Comparison of ENCODE assay signal across 24 mouse cellular contexts in genomic region chr1:137669849-137670248, GRCm38 (mm10).
DNase-seq lines count a peak whose midpoint lies in the region; TF ChIP-seq lines count a peak whose summit lies in the region.
"Had no signal": no experiment of that assay in that cellular context is flagged by ENCODE, and none has a peak within 500 bp of the region (broad histone marks: within the 10 kb centered on the region; RNA-seq: fewer than 3 reads in every experiment).

No protein-coding gene starts in this region.

- no peak overlapping the region for H3K4me3 ChIP-seq in cortical plate, adult 2 months (ENCODE audit: insufficient read depth, low read length)
- H3K4me3 ChIP-seq in midbrain, embryonic 10.5 days, result no peak overlapping the region
- H3K4me3 ChIP-seq: embryonic facial prominence, embryonic 15.5 days; forebrain, embryonic 15.5 days; hindbrain, embryonic 15.5 days; intestine, embryonic 15.5 days; limb, embryonic 15.5 days; megakaryocyte, embryonic 14.5 days; midbrain, embryonic 15.5 days; myocyte had no signal

- no peaks in the 10 kb centered on the region for H3K36me3 ChIP-seq in midbrain, embryonic 10.5 days
- H3K36me3 ChIP-seq: embryonic facial prominence, embryonic 15.5 days; forebrain, embryonic 15.5 days; hindbrain, embryonic 15.5 days; intestine, embryonic 15.5 days; limb, embryonic 15.5 days; midbrain, embryonic 15.5 days had no signal

- H3K27ac ChIP-seq in cortical plate, adult 2 months (ENCODE audit: insufficient read depth, low read length), result 0 out of 2 replicates have a peak overlapping the region, but pooled peaks have one; percentile 39
- H3K27ac ChIP-seq in midbrain, embryonic 10.5 days (replicated peaks), result no peak overlapping the region
- H3K27ac ChIP-seq: embryonic facial prominence, embryonic 15.5 days; forebrain, embryonic 15.5 days; hindbrain, embryonic 15.5 days; intestine, embryonic 15.5 days; limb, embryonic 15.5 days; liver, embryonic 14.5 days; midbrain, embryonic 15.5 days had no signal

- DNase-seq in left cerebral cortex, adult 11 months (ENCODE audit: low spot score), result peak; percentile 55
- no peak for DNase-seq in left cerebral cortex, postnatal 4 days
- peak; percentile 90 for DNase-seq in brain, adult 2 months (ENCODE audit: low read depth, low spot score)
- peak; percentile 27 to 93 for DNase-seq in left cerebral cortex, postnatal 25 days (ENCODE audit: low spot score in 2 of 2)
- DNase-seq in midbrain, embryonic 10.5 days (ENCODE audit: low spot score), result no peak
- no peak for DNase-seq in layer of hippocampus, adult 11-12 months (ENCODE audit: low spot score)
- DNase-seq in spleen, postnatal 4 days (ENCODE audit: low spot score in 2 of 2), result no peak
- DNase-seq: adrenal gland, adult 8-10 months; cerebellum, adult 18-20 months; cerebellum, postnatal 36 days; heart, postnatal 4 days; kidney, adult 8-10 months; kidney, postnatal 10 days; lung, embryonic 14.5 days had no signal

- TF ChIP-seq POLR2A in cortical plate, adult 2 months (IDR thresholded peaks at IDR 0.05; ENCODE audit: extremely low read depth, insufficient read depth, low read length), result no peak

- WGBS in midbrain, embryonic 10.5 days, result 92% methylated on average over 3 of the region's 3 CpGs

- H3K9me3 ChIP-seq in midbrain, embryonic 10.5 days (replicated peaks), result no peaks in the 10 kb centered on the region
- H3K9me3 ChIP-seq: embryonic facial prominence, embryonic 15.5 days; forebrain, embryonic 15.5 days; hindbrain, embryonic 15.5 days; intestine, embryonic 15.5 days; limb, embryonic 15.5 days; megakaryocyte, embryonic 14.5 days; midbrain, embryonic 15.5 days had no signal

- no peak for TF ChIP-seq CTCF in cortical plate, adult 2 months (IDR thresholded peaks at IDR 0.05; ENCODE audit: extremely low read depth, insufficient read depth, low read length)

- no peaks in the 10 kb centered on the region for H3K27me3 ChIP-seq in midbrain, embryonic 10.5 days (ENCODE audit: low read depth, poor library complexity, severe bottlenecking)
- H3K27me3 ChIP-seq: embryonic facial prominence, embryonic 15.5 days; forebrain, embryonic 15.5 days; hindbrain, embryonic 15.5 days; intestine, embryonic 15.5 days; limb, embryonic 15.5 days; megakaryocyte, embryonic 14.5 days; midbrain, embryonic 15.5 days had no signal

- intact Hi-C loops in left cerebral cortex, postnatal 4 days (cut with DNase I), result no loop called here
- intact Hi-C loops in left cerebral cortex, postnatal 25 days (cut with DNase I), result loop anchor here (5.0 to 10.0 kb wide), 4 partner anchors 185 to 335 kb away; no protein-coding TSS in a partner anchor

- H3K4me1 ChIP-seq in cortical plate, adult 2 months (ENCODE audit: control insufficient read depth, insufficient read depth, low read length), result peaks cover 2% of the 10 kb centered on the region; the same call in 1 of the 2 replicates
- H3K4me1 ChIP-seq in midbrain, embryonic 10.5 days, result no peaks in the 10 kb centered on the region
- H3K4me1 ChIP-seq: embryonic facial prominence, embryonic 15.5 days; forebrain, embryonic 15.5 days; hindbrain, embryonic 15.5 days; intestine, embryonic 15.5 days; megakaryocyte, embryonic 14.5 days; midbrain, embryonic 15.5 days had no signal

Comparison
In these comparisons a context has a peak if more than half of its experiments do, and no peak if none do; other contexts are left out.
1. DNase-seq: peak in left cerebral cortex, adult 11 months (single experiment), brain, adult 2 months (single experiment) and left cerebral cortex, postnatal 25 days (2 of 2); none in left cerebral cortex, postnatal 4 days (single experiment), midbrain, embryonic 10.5 days (single experiment), layer of hippocampus, adult 11-12 months (single experiment) and spleen, postnatal 4 days (0 of 2).